Mouse (Mus musculus) lung, postnatal 0 days (tissue): ENCODE results near the gene Snx30. TPM values are rescaled to one million over a fixed set of nuclear protein-coding genes. Genes with fewer than 3 reads are reported as not detected.
A peak's percentile ranks its signal among the peaks of the same experiment; 100 is the strongest.

ENCODE experiments used
- ATAC-seq: fragments of 200-750 bp; cut with Nextera tagmentation; 2 replicates; pipeline ENCODE4 v1.8.0; 2017; ENCODE audit warnings: moderate library complexity
- DNase-seq: peaks from one replicate; pipeline ENCODE4 v3.0.0-alpha.2; 2016; ENCODE audit warnings: low spot score
- H3K27ac ChIP-seq: fragments of 300-500 bp; sonication (generic); 2 replicates; pipeline ENCODE4 v1.5.1; 2014; ENCODE audit warnings: antibody characterized with exemption, mild to moderate bottlenecking, low read length, mixed read lengths
- H3K27me3 ChIP-seq: fragments of 300-500 bp; sonication (generic); replicated peaks from 2 replicates; pipeline ENCODE4 v1.6.1; 2014; ENCODE audit warnings: low read length, mixed read lengths; ENCODE audit not compliant: insufficient read depth
- H3K36me3 ChIP-seq: fragments of 300-500 bp; sonication (generic); 2 replicates; pipeline ENCODE4 v1.6.1; 2014; ENCODE audit warnings: low read length, mixed read lengths; ENCODE audit not compliant: insufficient read depth
- H3K4me1 ChIP-seq: fragments of 300-500 bp; sonication (generic); 2 replicates; pipeline ENCODE4 v1.6.1; 2014; ENCODE audit warnings: antibody characterized with exemption, low read depth, low read length, mixed read lengths; ENCODE audit not compliant: insufficient read depth
- H3K4me2 ChIP-seq: fragments of 300-500 bp; sonication (generic); replicated peaks from 2 replicates; pipeline ENCODE4 v1.6.1; 2014; ENCODE audit warnings: low read depth, mild to moderate bottlenecking, low read length, moderate library complexity, mixed read lengths
- H3K4me3 ChIP-seq: fragments of 300-500 bp; sonication (generic); 2 replicates; pipeline ENCODE4 v1.5.1; 2014; ENCODE audit warnings: low read depth, low read length
- H3K9ac ChIP-seq: fragments of 300-500 bp; sonication (generic); replicated peaks from 2 replicates; pipeline ENCODE4 v1.6.1; 2014; ENCODE audit warnings: low read depth, mild to moderate bottlenecking
- H3K9me3 ChIP-seq: fragments of 300-500 bp; sonication (generic); 2 replicates; pipeline ENCODE4 v1.6.1; 2016; ENCODE audit warnings: low read length, mixed read lengths
- CTCF ChIP-seq: IDR thresholded peaks from 2 replicates; pipeline ENCODE4 v1.5.1; 2016; ENCODE audit warnings: antibody characterized with exemption, mild to moderate bottlenecking
- EP300 ChIP-seq: IDR thresholded peaks from 2 replicates; pipeline ENCODE4 v1.6.1; 2016; ENCODE audit warnings: antibody characterized with exemption, mild to moderate bottlenecking, control low read depth
- whole genome bisulfite sequencing: fragments of 180-500 bp; shearing (Covaris S2); extraction: QIAGEN DNeasy Blood & Tissue Kit; methylation state at CpG from one replicate; pipeline ENCODE4 v1.1.7; 2014; 5-methylcytosine and 5-hydroxymethylcytosine counted together
- polyA plus RNA-seq: library from polyadenylated mRNA; unstranded; fragments of >200 nt; fragmentation: Nextera tagmentation; extraction: Ambion mirVana; gene quantifications from 2 replicates; pipeline ENCODE4 v1.2.1, GENCODE M21; 2015

Gene Snx30
- polyA plus RNA-seq, 1 experiment from 2014 or later = 12.0 TPM

DNA sequence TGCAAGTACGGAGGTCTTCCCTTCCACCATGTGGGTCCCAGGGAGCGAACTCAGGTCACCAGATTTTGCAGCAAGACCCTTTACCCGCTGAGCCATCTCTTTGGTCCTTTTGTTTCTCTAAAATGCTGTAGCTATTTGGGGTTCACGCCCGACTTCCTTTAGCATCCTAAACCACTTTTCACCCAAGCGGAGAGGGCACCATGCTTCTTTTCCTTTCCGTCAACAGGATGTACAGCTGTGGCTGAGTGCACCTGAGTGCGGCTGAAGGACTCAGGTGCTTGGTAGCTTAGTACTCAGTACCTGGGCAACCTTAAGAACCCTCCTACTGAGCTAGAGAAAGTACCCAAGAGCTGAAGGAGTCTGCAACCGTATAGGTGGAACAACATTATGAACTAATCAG, 119.4 kb downstream of the Snx30 start:
- H3K4me2 ChIP-seq = no peak overlapping the region
- H3K9ac ChIP-seq = no peak overlapping the region
- no peaks in the 10 kb centered on the region for H3K9me3 ChIP-seq
- H3K4me3 ChIP-seq = no peak overlapping the region
- H3K27me3 ChIP-seq = no peaks in the 10 kb centered on the region
- H3K4me1 ChIP-seq = no peaks in the 10 kb centered on the region
- TF ChIP-seq CTCF = no peak
- TF ChIP-seq EP300 = no peak
- WGBS = 74% methylated on average over 9 of the region's 9 CpGs
- H3K36me3 ChIP-seq = no peaks in the 10 kb centered on the region
- no peak for ATAC-seq
- H3K27ac ChIP-seq = no peak overlapping the region
- DNase-seq = no peak

DNA sequence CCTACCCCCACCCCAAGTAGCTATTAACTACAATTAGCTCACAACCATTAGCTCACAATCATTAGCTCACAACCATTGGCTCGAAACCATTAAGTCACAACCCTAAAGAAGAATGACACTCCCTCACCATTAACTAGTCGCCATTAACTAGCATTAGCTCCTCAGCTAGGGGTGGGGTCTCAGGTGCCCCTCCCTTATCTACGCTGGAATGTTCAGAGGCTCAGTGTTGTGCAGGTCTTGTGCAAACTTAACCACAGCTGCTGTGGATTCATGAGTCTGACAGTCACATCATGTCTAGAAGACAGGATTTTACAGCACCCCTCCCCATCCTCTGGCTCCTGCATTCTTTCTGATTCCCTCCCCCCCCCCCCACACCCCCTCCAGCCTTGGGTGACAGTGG, 122.0 kb downstream of the Snx30 start:
- TF ChIP-seq CTCF = no peak
- no peak for TF ChIP-seq EP300
- no peaks in the 10 kb centered on the region for H3K36me3 ChIP-seq
- ATAC-seq = no peak

GRCm38 (mm10) chr4:59928347-59928746, 122.7 kb downstream of the Snx30 start:
- Histone ChIP-seq H3K27me3 (no peaks in the 10 kb centered on the region), H3K9me3 (no peaks in the 10 kb centered on the region), H3K4me3 (no peak overlapping the region), H3K4me2 (no peak overlapping the region), H3K27ac (no peak overlapping the region), H3K36me3 (no peaks in the 10 kb centered on the region), H3K9ac (no peak overlapping the region), H3K4me1 (no peaks in the 10 kb centered on the region)
- 10% methylated on average over 6 of the region's 6 CpGs for WGBS
- TF ChIP-seq EP300 (no peak), CTCF (peak; percentile 86)
- ATAC-seq (peak; percentile 90), DNase-seq (peak; percentile 93)

More for the DNA sequence above, 122.0 kb downstream of the Snx30 start:
- DNase-seq = no peak
- H3K9me3 ChIP-seq = no peaks in the 10 kb centered on the region
- H3K4me2 ChIP-seq = no peak overlapping the region
- H3K27me3 ChIP-seq = no peaks in the 10 kb centered on the region
- no peak overlapping the region for H3K27ac ChIP-seq
- no peaks in the 10 kb centered on the region for H3K4me1 ChIP-seq
- H3K9ac ChIP-seq = no peak overlapping the region
- WGBS = 76% methylated on average over 3 of the region's 3 CpGs
- no peak overlapping the region for H3K4me3 ChIP-seq

- Histone ChIP-seq H3K4me3 (no peak overlapping the region), H3K36me3 (no peaks in the 10 kb centered on the region), H3K9me3 (no peaks in the 10 kb centered on the region), H3K4me2 (no peak overlapping the region), H3K4me1 (no peaks in the 10 kb centered on the region), H3K27ac (no peak overlapping the region), H3K9ac (no peak overlapping the region), H3K27me3 (no peaks in the 10 kb centered on the region)
- ATAC-seq (peak; percentile 44), DNase-seq (peak; percentile 56)
- peak; percentile 48 for TF ChIP-seq CTCF
- no peak for TF ChIP-seq EP300
- WGBS = 47% methylated on average over 6 of the region's 6 CpGs
These were observed 127.1 kb downstream of the Snx30 start for GRCm38 (mm10) chr4:59932505-59933281.

- ATAC-seq (no peak), DNase-seq (no peak)
- 57% methylated on average over 2 of the region's 2 CpGs for WGBS
- Histone ChIP-seq H3K27me3 (no peaks in the 10 kb centered on the region), H3K4me2 (no peak overlapping the region), H3K9me3 (no peaks in the 10 kb centered on the region), H3K4me3 (no peak overlapping the region), H3K36me3 (no peaks in the 10 kb centered on the region), H3K27ac (no peak overlapping the region), H3K4me1 (no peaks in the 10 kb centered on the region), H3K9ac (no peak overlapping the region)
- TF ChIP-seq EP300 (no peak), CTCF (no peak)
These were observed 131.9 kb downstream of the Snx30 start for GRCm38 (mm10) chr4:59937543-59937942.

Other genes with a start within 250 kb of the Snx30 start
- 21.7 and 24.4 TPM in 2 replicates for gene Hsdl2, start 224.3 kb upstream of the Snx30 start, polyA plus RNA-seq
- 16.4 and 16.9 TPM in 2 replicates for gene E130308A19Rik, start 179.6 kb upstream of the Snx30 start, polyA plus RNA-seq
- gene Inip, start 4.3 kb upstream of the Snx30 start, polyA plus RNA-seq = 25.9 and 26.8 TPM in 2 replicates
- gene Slc46a2, start 109.2 kb downstream of the Snx30 start, polyA plus RNA-seq = 0.10 TPM in 2 replicates
- gene Mup4, start 154.9 kb downstream of the Snx30 start, polyA plus RNA-seq = not detected in 2 replicates
- gene Mup6, start 158.5 kb downstream of the Snx30 start, polyA plus RNA-seq = not detected in 2 replicates